In the genomic region with DNA sequence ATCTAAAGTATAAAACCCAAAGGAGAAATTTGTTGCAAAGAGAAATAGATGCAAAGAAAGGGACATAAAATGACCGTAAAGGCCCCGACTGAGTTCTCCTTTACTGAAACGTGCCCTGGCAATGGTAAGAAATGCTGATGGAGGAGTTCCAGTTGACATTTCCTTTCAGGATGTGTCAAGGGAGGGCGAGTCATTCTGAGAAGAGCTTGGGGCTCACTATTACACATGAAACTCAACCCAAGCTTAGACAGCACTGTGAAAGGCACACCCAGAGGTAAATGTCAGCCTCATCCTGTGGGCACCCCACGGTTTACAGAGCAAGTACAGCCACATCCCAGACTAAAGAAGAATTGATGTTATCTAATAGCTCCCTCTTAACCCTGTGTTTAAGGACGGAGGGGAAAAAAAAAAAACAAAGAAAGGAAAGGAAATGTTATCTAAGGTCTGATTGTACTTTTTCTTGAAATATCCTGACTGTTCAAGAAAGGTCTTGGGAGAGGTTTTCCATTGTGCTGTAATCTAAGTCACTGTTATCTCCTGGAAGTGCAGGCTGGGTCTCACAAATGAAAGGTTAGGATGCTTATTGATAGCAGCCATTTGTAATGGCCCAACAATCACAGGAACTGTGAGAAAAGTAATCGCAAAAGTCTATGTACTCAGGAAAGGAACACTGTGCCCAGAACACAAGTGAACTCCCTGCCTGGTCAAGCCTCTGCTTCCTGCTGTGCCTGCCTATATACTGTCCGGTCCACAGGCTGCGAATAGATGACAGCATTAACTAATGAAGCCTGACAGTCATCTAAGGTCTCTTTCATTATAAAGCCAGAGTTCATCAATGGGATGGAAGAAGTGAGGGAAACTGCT, we compare ENCODE assay signal across 11 mouse cellular contexts.
DNase-seq lines count a peak whose midpoint lies in the region; ATAC-seq lines count a peak whose summit lies in the region.
"Had no signal": no experiment of that assay in that cellular context is flagged by ENCODE, and none has a peak within 500 bp of the region (broad histone marks: within the 10 kb centered on the region; RNA-seq: fewer than 3 reads in every experiment).

No protein-coding gene starts in this region.

- WGBS in heart, embryonic 11.5 days (ENCODE audit: insufficient replicate concordance) = 42% methylated on average over 9 of the region's 9 CpGs
- WGBS in lung, embryonic 16.5 days = 48% methylated on average over 9 of the region's 9 CpGs

- peak; percentile 75 for ATAC-seq in heart, embryonic 11.5 days (replicated peaks; ENCODE audit: insufficient number of reproducible peaks, low FRiP score, low TSS enrichment)
- peak; percentile 64 for ATAC-seq in lung, embryonic 16.5 days (ENCODE audit: low read depth)

- H3K36me3 ChIP-seq in heart, embryonic 11.5 days (ENCODE audit: control insufficient read depth, insufficient read depth, low read length) = no peaks in the 10 kb centered on the region
- no peaks in the 10 kb centered on the region for H3K36me3 ChIP-seq in lung, embryonic 16.5 days (ENCODE audit: control insufficient read depth, insufficient read depth, low read length)
- H3K36me3 ChIP-seq: midbrain, embryonic 10.5 days had no signal

- no peak overlapping the region for H3K4me2 ChIP-seq in heart, embryonic 11.5 days
- H3K4me2 ChIP-seq in lung, embryonic 16.5 days (ENCODE audit: low read depth, low read length) = no peak overlapping the region

- H3K27me3 ChIP-seq in heart, embryonic 11.5 days (ENCODE audit: control insufficient read depth, insufficient read depth, low read length) = no peaks in the 10 kb centered on the region
- H3K27me3 ChIP-seq in lung, embryonic 16.5 days (ENCODE audit: control insufficient read depth, insufficient read depth, low read depth, low read length) = no peaks in the 10 kb centered on the region

- peak overlapping the region; percentile 65 for H3K27ac ChIP-seq in heart, embryonic 11.5 days (ENCODE audit: low read depth, low read length)
- H3K27ac ChIP-seq in lung, embryonic 16.5 days (ENCODE audit: low read length) = peak overlapping the region; percentile 34; the same call in 1 of the 2 replicates
- H3K27ac ChIP-seq: midbrain, embryonic 10.5 days had no signal

- peak; percentile 11 for DNase-seq in embryo, embryonic 10 days (ENCODE audit: low spot score)
- no peak for DNase-seq in embryo, embryonic 9.5 days (ENCODE audit: extremely low spot score)
- peak; percentile 53 for DNase-seq in CD4-positive, CD25-positive, alpha-beta regulatory T cell, adult 2 months (ENCODE audit: low read depth, low spot score)
- no peak for DNase-seq in c-Kit-positive CD71-positive TER-119-positive erythroid progenitor cells, embryonic 14.5 days (ENCODE audit: low spot score)
- DNase-seq in adrenal gland, postnatal 14 days = no peak
- no peak for DNase-seq in layer of hippocampus, adult 8-10 months (ENCODE audit: low spot score in 2 of 2)
- DNase-seq: cerebellum, postnatal 36 days; thymus, adult 2 months had no signal

- H3K9ac ChIP-seq in heart, embryonic 11.5 days (ENCODE audit: low read depth, low read length) = no peak overlapping the region
- H3K9ac ChIP-seq in lung, embryonic 16.5 days (ENCODE audit: low read length) = no peak overlapping the region

- no peaks in the 10 kb centered on the region for H3K9me3 ChIP-seq in heart, embryonic 11.5 days (replicated peaks; ENCODE audit: control insufficient read depth, low read length)
- no peaks in the 10 kb centered on the region for H3K9me3 ChIP-seq in lung, embryonic 16.5 days (ENCODE audit: control insufficient read depth, low read length)
- H3K9me3 ChIP-seq: midbrain, embryonic 10.5 days had no signal

- no peaks in the 10 kb centered on the region for H3K4me1 ChIP-seq in heart, embryonic 11.5 days (ENCODE audit: control insufficient read depth, insufficient read depth, low read length)
- no peaks in the 10 kb centered on the region for H3K4me1 ChIP-seq in lung, embryonic 16.5 days (replicated peaks; ENCODE audit: control insufficient read depth, insufficient read depth, low read length)

- H3K4me3 ChIP-seq in heart, embryonic 11.5 days (ENCODE audit: low read depth, low read length) = no peak overlapping the region
- no peak overlapping the region for H3K4me3 ChIP-seq in lung, embryonic 16.5 days (ENCODE audit: low read length)
- H3K4me3 ChIP-seq: midbrain, embryonic 10.5 days had no signal

Comparison
In these comparisons a context has a peak if more than half of its experiments do, and no peak if none do; other contexts are left out.
1. DNase-seq: peak in embryo, embryonic 10 days (single experiment) and CD4-positive, CD25-positive, alpha-beta regulatory T cell, adult 2 months (single experiment); none in embryo, embryonic 9.5 days (single experiment), c-Kit-positive CD71-positive TER-119-positive erythroid progenitor cells, embryonic 14.5 days (single experiment), adrenal gland, postnatal 14 days (single experiment) and layer of hippocampus, adult 8-10 months (0 of 2).